Mouse (Mus musculus): ENCODE results near the gene Mpst. TPM values are rescaled to one million over a fixed set of nuclear protein-coding genes. Genes with fewer than 3 reads are reported as not detected.

Gene Mpst
- 188 and 195 TPM in 2 replicates for polyA plus RNA-seq (2012; rRNA removed)

GRCm38 (mm10) chr15:78406293-78406934, at the start of gene Mpst:
Mpst (plus strand) TSS chr15:78406416.
- H3K4me3 ChIP-seq (ENCODE audit: control insufficient read depth, insufficient read depth, low read length): peak within 1 kb of the TSS; percentile 84
- no peaks in the 10 kb centered on the region for H3K36me3 ChIP-seq (ENCODE audit: control insufficient read depth, insufficient read depth, low read length)
- H3K27ac ChIP-seq (ENCODE audit: control insufficient read depth, insufficient read depth, low read length): peak within 1 kb of the TSS; percentile 83
- H3K4me1 ChIP-seq (replicated peaks; ENCODE audit: control insufficient read depth, insufficient read depth, low read length): peaks cover 25% of the 10 kb centered on the region
- DNase-seq: peak; percentile 88
- under 1% methylated on average over 40 of the region's 40 CpGs for WGBS
- peak; percentile 79 for TF ChIP-seq POLR2A (IDR thresholded peaks at IDR 0.05; ENCODE audit: control insufficient read depth, extremely low read depth, insufficient read depth, low read length, poor library complexity)
- 0 out of 2 replicates have a peak, but pooled peaks have one; percentile 27 for TF ChIP-seq CTCF (IDR thresholded peaks at IDR 0.05; ENCODE audit: borderline replicate concordance, control insufficient read depth, extremely low read depth, insufficient read depth, low read length, poor library complexity)
- no peaks in the 10 kb centered on the region for H3K27me3 ChIP-seq (ENCODE audit: control insufficient read depth, insufficient read depth, low read length)

GRCm38 (mm10) chr15:78365916-78366315, 40.3 kb upstream of the Mpst start:
- no peak overlapping the region for H3K4me3 ChIP-seq (ENCODE audit: control insufficient read depth, insufficient read depth, low read length)
- no peaks in the 10 kb centered on the region for H3K36me3 ChIP-seq (ENCODE audit: control insufficient read depth, insufficient read depth, low read length)
- peaks cover 6% of the 10 kb centered on the region for H3K4me1 ChIP-seq (replicated peaks; ENCODE audit: control insufficient read depth, insufficient read depth, low read length)
- no peaks in the 10 kb centered on the region for H3K27me3 ChIP-seq (ENCODE audit: control insufficient read depth, insufficient read depth, low read length)
- no peak for TF ChIP-seq CTCF (IDR thresholded peaks at IDR 0.05; ENCODE audit: borderline replicate concordance, control insufficient read depth, extremely low read depth, insufficient read depth, low read length, poor library complexity)
- no peak for TF ChIP-seq POLR2A (IDR thresholded peaks at IDR 0.05; ENCODE audit: control insufficient read depth, extremely low read depth, insufficient read depth, low read length, poor library complexity)
- 90% methylated on average over 2 of the region's 2 CpGs for WGBS
- H3K27ac ChIP-seq (ENCODE audit: control insufficient read depth, insufficient read depth, low read length): no peak overlapping the region
- DNase-seq: no peak

- Histone ChIP-seq H3K36me3 (ENCODE audit: control insufficient read depth, insufficient read depth, low read length) (no peaks in the 10 kb centered on the region), H3K27me3 (ENCODE audit: control insufficient read depth, insufficient read depth, low read length) (no peaks in the 10 kb centered on the region), H3K27ac (ENCODE audit: control insufficient read depth, insufficient read depth, low read length) (no peak overlapping the region), H3K4me1 (replicated peaks; ENCODE audit: control insufficient read depth, insufficient read depth, low read length) (peaks cover 6% of the 10 kb centered on the region), H3K4me3 (ENCODE audit: control insufficient read depth, insufficient read depth, low read length) (no peak overlapping the region)
- WGBS: 93% methylated on average over 8 of the region's 8 CpGs
- no peak for DNase-seq
- TF ChIP-seq CTCF (IDR thresholded peaks at IDR 0.05; ENCODE audit: borderline replicate concordance, control insufficient read depth, extremely low read depth, insufficient read depth, low read length, poor library complexity) (no peak), POLR2A (IDR thresholded peaks at IDR 0.05; ENCODE audit: control insufficient read depth, extremely low read depth, insufficient read depth, low read length, poor library complexity) (no peak)
These were observed 39.3 kb upstream of the Mpst start for GRCm38 (mm10) chr15:78366875-78367274.

- Histone ChIP-seq H3K36me3 (ENCODE audit: control insufficient read depth, insufficient read depth, low read length) (no peaks in the 10 kb centered on the region), H3K27me3 (ENCODE audit: control insufficient read depth, insufficient read depth, low read length) (no peaks in the 10 kb centered on the region), H3K4me1 (replicated peaks; ENCODE audit: control insufficient read depth, insufficient read depth, low read length) (peaks cover 6% of the 10 kb centered on the region), H3K27ac (ENCODE audit: control insufficient read depth, insufficient read depth, low read length) (no peak overlapping the region), H3K4me3 (ENCODE audit: control insufficient read depth, insufficient read depth, low read length) (no peak overlapping the region)
- no peak for TF ChIP-seq CTCF (IDR thresholded peaks at IDR 0.05; ENCODE audit: borderline replicate concordance, control insufficient read depth, extremely low read depth, insufficient read depth, low read length, poor library complexity)
- no peak for TF ChIP-seq POLR2A (IDR thresholded peaks at IDR 0.05; ENCODE audit: control insufficient read depth, extremely low read depth, insufficient read depth, low read length, poor library complexity)
- WGBS: 47% methylated on average over 3 of the region's 3 CpGs
- DNase-seq: no peak
These were observed 38.4 kb upstream of the Mpst start for GRCm38 (mm10) chr15:78367811-78368210.

GRCm38 (mm10) chr15:78368926-78369346, 37.3 kb upstream of the Mpst start:
- peaks cover 6% of the 10 kb centered on the region for H3K4me1 ChIP-seq (replicated peaks; ENCODE audit: control insufficient read depth, insufficient read depth, low read length)
- TF ChIP-seq CTCF (IDR thresholded peaks at IDR 0.05; ENCODE audit: borderline replicate concordance, control insufficient read depth, extremely low read depth, insufficient read depth, low read length, poor library complexity) (peak; percentile 91; the same call in 1 of the 2 replicates), POLR2A (IDR thresholded peaks at IDR 0.05; ENCODE audit: control insufficient read depth, extremely low read depth, insufficient read depth, low read length, poor library complexity) (no peak)
- 5% methylated on average over 8 of the region's 8 CpGs for WGBS
- no peaks in the 10 kb centered on the region for H3K36me3 ChIP-seq (ENCODE audit: control insufficient read depth, insufficient read depth, low read length)
- H3K27ac ChIP-seq (ENCODE audit: control insufficient read depth, insufficient read depth, low read length): no peak overlapping the region
- H3K27me3 ChIP-seq (ENCODE audit: control insufficient read depth, insufficient read depth, low read length): no peaks in the 10 kb centered on the region
- H3K4me3 ChIP-seq (ENCODE audit: control insufficient read depth, insufficient read depth, low read length): no peak overlapping the region
- peak; percentile 47 for DNase-seq

- TF ChIP-seq POLR2A (IDR thresholded peaks at IDR 0.05; ENCODE audit: control insufficient read depth, extremely low read depth, insufficient read depth, low read length, poor library complexity) (no peak), CTCF (IDR thresholded peaks at IDR 0.05; ENCODE audit: borderline replicate concordance, control insufficient read depth, extremely low read depth, insufficient read depth, low read length, poor library complexity) (no peak)
- no peaks in the 10 kb centered on the region for H3K27me3 ChIP-seq (ENCODE audit: control insufficient read depth, insufficient read depth, low read length)
- no peak for DNase-seq
- no peak overlapping the region for H3K27ac ChIP-seq (ENCODE audit: control insufficient read depth, insufficient read depth, low read length)
- peaks cover 6% of the 10 kb centered on the region for H3K4me1 ChIP-seq (replicated peaks; ENCODE audit: control insufficient read depth, insufficient read depth, low read length)
- 88% methylated on average over 1 of the region's 1 CpGs for WGBS
- H3K4me3 ChIP-seq (ENCODE audit: control insufficient read depth, insufficient read depth, low read length): no peak overlapping the region
- no peaks in the 10 kb centered on the region for H3K36me3 ChIP-seq (ENCODE audit: control insufficient read depth, insufficient read depth, low read length)
These were observed 36.6 kb upstream of the Mpst start for GRCm38 (mm10) chr15:78369641-78370040.
